Mouse (Mus musculus): Measurements from ENCODE around the gene Ccdc33. TPM values are rescaled to one million over a fixed set of nuclear protein-coding genes. Genes with fewer than 3 reads are reported as not detected.

Ccdc33 gene
- polyA plus RNA-seq, 1 experiment from 2014 or later = 0.27 TPM

DNA sequence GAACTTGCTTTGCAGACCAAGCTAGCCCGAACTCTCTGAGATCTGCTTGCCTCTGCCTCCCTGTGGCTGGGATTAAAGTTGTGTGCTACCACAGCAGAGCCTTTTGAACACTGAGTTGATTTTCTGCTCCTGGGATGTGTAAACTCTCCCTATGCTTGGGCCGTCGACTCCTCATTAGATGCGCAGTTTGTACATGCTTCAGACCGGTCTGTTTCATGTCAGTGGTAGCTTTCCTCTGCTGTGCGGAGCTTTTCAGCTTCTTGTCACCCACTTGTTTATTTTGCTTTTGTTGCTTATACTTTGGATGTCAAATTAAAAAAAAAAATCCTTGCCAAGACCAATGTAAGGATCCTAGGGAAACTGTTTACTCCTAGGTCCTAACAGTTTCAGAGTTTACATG, 22.6 kb downstream of the Ccdc33 start:
- Histone ChIP-seq H3K4me2 (ENCODE audit: low read length) (no peak overlapping the region), H3K4me3 (ENCODE audit: low read depth, low read length) (no peak overlapping the region), H3K9ac (ENCODE audit: low read length) (no peak overlapping the region), H3K9me3 (ENCODE audit: control insufficient read depth, low read length) (no peaks in the 10 kb centered on the region), H3K36me3 (ENCODE audit: control insufficient read depth, insufficient read depth, low read length) (no peaks in the 10 kb centered on the region), H3K27ac (ENCODE audit: low read depth) (peak overlapping the region; percentile 22; the same call in 1 of the 2 replicates), H3K27me3 (replicated peaks; ENCODE audit: control insufficient read depth, insufficient read depth, low read length) (no peaks in the 10 kb centered on the region), H3K4me1 (replicated peaks; ENCODE audit: control insufficient read depth, insufficient read depth, low read length) (peaks cover 9% of the 10 kb centered on the region)
- DNase-seq (ENCODE audit: low spot score) (no peak), ATAC-seq (replicated peaks; ENCODE audit: low FRiP score, low TSS enrichment, low read depth) (no peak)
- 47% methylated on average over 6 of the region's 6 CpGs for WGBS

DNA sequence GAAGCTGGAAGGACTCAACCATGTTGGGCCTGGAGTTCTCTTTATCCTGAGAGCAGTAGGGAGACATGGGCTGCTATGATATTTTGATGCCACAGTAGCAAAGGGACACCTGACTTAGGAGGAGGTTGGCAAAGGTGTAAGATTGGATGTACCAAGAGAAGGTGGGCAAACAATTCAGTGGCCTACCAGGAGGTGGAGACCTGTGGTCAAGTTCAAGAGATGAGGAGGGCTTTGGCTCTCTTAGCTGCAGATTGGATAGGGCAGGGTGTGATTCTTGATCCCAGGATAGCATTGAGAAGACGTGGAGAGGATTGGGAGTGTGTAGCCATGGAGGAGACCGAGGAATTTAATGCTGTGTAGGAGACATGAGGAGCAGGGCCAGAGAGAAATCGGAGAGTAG, 24.8 kb downstream of the Ccdc33 start:
- no peak overlapping the region for H3K9ac ChIP-seq (ENCODE audit: low read length)
- no peaks in the 10 kb centered on the region for H3K9me3 ChIP-seq (ENCODE audit: control insufficient read depth, low read length)
- no peaks in the 10 kb centered on the region for H3K36me3 ChIP-seq (ENCODE audit: control insufficient read depth, insufficient read depth, low read length)
- H3K4me3 ChIP-seq (ENCODE audit: low read depth, low read length) = no peak overlapping the region
- DNase-seq (ENCODE audit: low spot score) (no peak), ATAC-seq (replicated peaks; ENCODE audit: low FRiP score, low TSS enrichment, low read depth) (no peak)
- H3K27ac ChIP-seq (ENCODE audit: low read depth) = no peak overlapping the region
- 81% methylated on average over 3 of the region's 3 CpGs for WGBS
- H3K4me2 ChIP-seq (ENCODE audit: low read length) = no peak overlapping the region
- H3K4me1 ChIP-seq (replicated peaks; ENCODE audit: control insufficient read depth, insufficient read depth, low read length) = peaks cover 9% of the 10 kb centered on the region
- H3K27me3 ChIP-seq (replicated peaks; ENCODE audit: control insufficient read depth, insufficient read depth, low read length) = no peaks in the 10 kb centered on the region

DNA sequence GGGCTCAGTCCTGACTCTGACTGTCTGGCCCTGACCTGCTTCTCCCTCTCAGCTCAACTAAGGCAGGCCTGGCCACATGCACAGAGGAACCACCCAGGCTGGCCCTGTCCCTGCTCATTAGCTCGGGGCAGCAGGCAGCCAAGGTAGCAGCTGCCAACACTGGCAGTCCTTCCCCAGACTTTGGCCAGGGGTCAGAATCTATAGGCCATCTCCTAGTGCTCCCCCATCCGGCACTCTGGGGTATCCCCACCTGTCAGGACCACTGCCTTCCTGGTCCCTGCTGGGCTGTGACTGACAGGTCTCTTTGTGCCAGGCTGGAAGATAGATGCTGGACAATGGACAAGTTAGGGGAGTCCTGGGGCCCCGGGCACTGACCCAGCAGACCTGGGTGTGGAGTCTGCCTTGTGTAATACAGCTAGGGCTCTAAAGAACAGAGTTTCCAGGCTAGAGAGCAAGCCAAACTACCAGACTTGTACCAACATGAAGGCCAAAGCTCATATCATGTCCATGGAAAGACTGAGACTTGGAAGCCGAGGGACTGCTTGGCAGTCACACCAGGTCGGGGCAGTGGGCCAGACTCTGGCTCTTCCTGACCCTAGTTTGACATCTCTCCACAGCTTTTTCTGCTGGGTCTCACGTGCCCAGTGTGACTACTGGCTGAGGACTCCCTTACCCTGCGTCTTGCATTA, 25.9 kb downstream of the Ccdc33 start:
- Histone ChIP-seq H3K9ac (ENCODE audit: low read length) (no peak overlapping the region), H3K9me3 (ENCODE audit: control insufficient read depth, low read length) (no peaks in the 10 kb centered on the region), H3K36me3 (ENCODE audit: control insufficient read depth, insufficient read depth, low read length) (no peaks in the 10 kb centered on the region), H3K4me1 (replicated peaks; ENCODE audit: control insufficient read depth, insufficient read depth, low read length) (peaks cover 9% of the 10 kb centered on the region), H3K4me2 (ENCODE audit: low read length) (no peak overlapping the region), H3K27me3 (replicated peaks; ENCODE audit: control insufficient read depth, insufficient read depth, low read length) (no peaks in the 10 kb centered on the region), H3K27ac (ENCODE audit: low read depth) (no peak overlapping the region), H3K4me3 (ENCODE audit: low read depth, low read length) (no peak overlapping the region)
- no peak for ATAC-seq (replicated peaks; ENCODE audit: low FRiP score, low TSS enrichment, low read depth)
- WGBS = 72% methylated on average over 7 of the region's 7 CpGs
- no peak for DNase-seq (ENCODE audit: low spot score)

- Histone ChIP-seq H3K27me3 (replicated peaks; ENCODE audit: control insufficient read depth, insufficient read depth, low read length) (no peaks in the 10 kb centered on the region), H3K36me3 (ENCODE audit: control insufficient read depth, insufficient read depth, low read length) (no peaks in the 10 kb centered on the region), H3K9ac (ENCODE audit: low read length) (no peak overlapping the region), H3K9me3 (ENCODE audit: control insufficient read depth, low read length) (no peaks in the 10 kb centered on the region), H3K4me1 (replicated peaks; ENCODE audit: control insufficient read depth, insufficient read depth, low read length) (peaks cover 9% of the 10 kb centered on the region), H3K4me3 (ENCODE audit: low read depth, low read length) (no peak overlapping the region), H3K27ac (ENCODE audit: low read depth) (no peak overlapping the region), H3K4me2 (ENCODE audit: low read length) (no peak overlapping the region)
- 42% methylated on average over 4 of the region's 4 CpGs for WGBS
- DNase-seq (ENCODE audit: low spot score) (no peak), ATAC-seq (replicated peaks; ENCODE audit: low FRiP score, low TSS enrichment, low read depth) (no peak)
Observed at GRCm38 (mm10) chr9:58091623-58092425, 26.8 kb downstream of the Ccdc33 start.

DNA sequence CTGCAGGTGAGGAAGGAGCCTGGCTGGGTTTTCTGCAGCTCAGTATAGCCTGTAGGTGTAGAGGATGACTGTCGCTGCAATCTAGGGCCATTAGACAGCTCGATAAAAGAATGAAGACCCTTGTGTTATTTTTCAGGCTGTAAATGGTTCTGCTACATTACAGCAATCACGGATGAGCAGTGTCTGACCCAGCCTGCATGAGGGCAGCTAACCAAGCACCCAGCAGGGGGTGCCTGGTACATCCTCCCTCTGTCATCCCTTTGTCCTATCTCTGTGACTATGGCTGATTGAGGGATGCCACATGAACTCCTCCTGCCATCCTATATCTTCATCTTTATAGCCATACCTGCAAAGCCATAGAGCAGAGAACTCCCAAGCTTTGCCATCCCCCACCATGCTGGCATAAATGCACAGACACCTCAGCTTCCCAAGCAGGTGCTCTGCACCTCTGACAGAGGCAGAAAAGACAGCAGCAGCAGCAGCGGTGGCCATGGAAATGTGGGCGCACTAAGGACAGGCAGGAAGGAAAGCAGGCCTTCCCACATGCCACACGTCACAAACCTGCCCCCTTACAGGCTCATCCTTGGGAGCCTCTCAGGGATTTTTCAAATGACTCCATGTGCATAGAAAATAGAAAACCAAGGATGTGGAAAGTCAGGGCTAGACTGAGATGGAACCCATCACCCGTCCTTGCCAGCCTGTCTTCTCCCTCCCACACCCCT, 31.2 kb downstream of the Ccdc33 start:
- Histone ChIP-seq H3K4me3 (ENCODE audit: low read depth, low read length) (no peak overlapping the region), H3K9me3 (ENCODE audit: control insufficient read depth, low read length) (no peaks in the 10 kb centered on the region), H3K4me1 (replicated peaks; ENCODE audit: control insufficient read depth, insufficient read depth, low read length) (peaks cover 20% of the 10 kb centered on the region), H3K4me2 (ENCODE audit: low read length) (no peak overlapping the region), H3K36me3 (ENCODE audit: control insufficient read depth, insufficient read depth, low read length) (no peaks in the 10 kb centered on the region), H3K27me3 (replicated peaks; ENCODE audit: control insufficient read depth, insufficient read depth, low read length) (no peaks in the 10 kb centered on the region), H3K27ac (ENCODE audit: low read depth) (no peak overlapping the region), H3K9ac (ENCODE audit: low read length) (no peak overlapping the region)
- ATAC-seq (replicated peaks; ENCODE audit: low FRiP score, low TSS enrichment, low read depth) (no peak), DNase-seq (ENCODE audit: low spot score) (no peak)
- 53% methylated on average over 7 of the region's 7 CpGs for WGBS

DNA sequence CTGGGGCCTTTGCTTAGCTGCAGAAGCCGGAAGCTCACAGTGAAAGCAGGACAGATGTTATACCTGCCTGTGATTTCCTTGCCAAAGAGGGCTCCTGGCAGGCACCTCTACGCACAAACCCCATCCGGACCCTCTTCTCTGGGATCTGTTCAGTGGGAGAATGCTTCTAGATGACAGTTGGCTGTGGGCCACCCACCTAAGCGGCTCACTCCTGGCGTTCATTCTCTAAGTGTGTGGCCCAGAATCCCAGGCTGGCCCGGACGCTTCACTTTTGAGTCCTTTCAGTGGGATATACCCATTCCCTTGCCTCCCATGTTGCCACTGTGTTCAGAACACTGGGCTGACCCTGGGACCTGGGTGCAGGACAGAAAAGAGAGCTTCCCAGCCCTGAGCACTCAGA, 31.8 kb downstream of the Ccdc33 start:
- no peak for DNase-seq (ENCODE audit: low spot score)
- no peak for ATAC-seq (replicated peaks; ENCODE audit: low FRiP score, low TSS enrichment, low read depth)
- Histone ChIP-seq H3K4me2 (ENCODE audit: low read length) (no peak overlapping the region), H3K4me3 (ENCODE audit: low read depth, low read length) (no peak overlapping the region), H3K36me3 (ENCODE audit: control insufficient read depth, insufficient read depth, low read length) (no peaks in the 10 kb centered on the region), H3K27ac (ENCODE audit: low read depth) (no peak overlapping the region), H3K27me3 (replicated peaks; ENCODE audit: control insufficient read depth, insufficient read depth, low read length) (no peaks in the 10 kb centered on the region), H3K4me1 (replicated peaks; ENCODE audit: control insufficient read depth, insufficient read depth, low read length) (peaks cover 19% of the 10 kb centered on the region), H3K9ac (ENCODE audit: low read length) (no peak overlapping the region), H3K9me3 (ENCODE audit: control insufficient read depth, low read length) (no peaks in the 10 kb centered on the region)
- WGBS = 44% methylated on average over 7 of the region's 7 CpGs

GRCm38 (mm10) chr9:58086203-58086602, 32.4 kb downstream of the Ccdc33 start:
- peaks cover 14% of the 10 kb centered on the region for H3K4me1 ChIP-seq (replicated peaks; ENCODE audit: control insufficient read depth, insufficient read depth, low read length)
- H3K4me2 ChIP-seq (ENCODE audit: low read length) = no peak overlapping the region
- no peak overlapping the region for H3K27ac ChIP-seq (ENCODE audit: low read depth)
- 34% methylated on average over 9 of the region's 9 CpGs for WGBS
- no peaks in the 10 kb centered on the region for H3K36me3 ChIP-seq (ENCODE audit: control insufficient read depth, insufficient read depth, low read length)
- H3K9me3 ChIP-seq (ENCODE audit: control insufficient read depth, low read length) = no peaks in the 10 kb centered on the region
- ATAC-seq (replicated peaks; ENCODE audit: low FRiP score, low TSS enrichment, low read depth) (no peak), DNase-seq (ENCODE audit: low spot score) (no peak)
- no peaks in the 10 kb centered on the region for H3K27me3 ChIP-seq (replicated peaks; ENCODE audit: control insufficient read depth, insufficient read depth, low read length)
- no peak overlapping the region for H3K4me3 ChIP-seq (ENCODE audit: low read depth, low read length)
- no peak overlapping the region for H3K9ac ChIP-seq (ENCODE audit: low read length)

GRCm38 (mm10) chr9:58085074-58085473, 33.5 kb downstream of the Ccdc33 start:
- H3K9me3 ChIP-seq (ENCODE audit: control insufficient read depth, low read length) = no peaks in the 10 kb centered on the region
- no peak for ATAC-seq (replicated peaks; ENCODE audit: low FRiP score, low TSS enrichment, low read depth)

More at GRCm38 (mm10) chr9:58085074-58085473, 33.5 kb downstream of the Ccdc33 start:
- DNase-seq (ENCODE audit: low spot score) = no peak
- Histone ChIP-seq H3K36me3 (ENCODE audit: control insufficient read depth, insufficient read depth, low read length) (no peaks in the 10 kb centered on the region), H3K9ac (ENCODE audit: low read length) (no peak overlapping the region), H3K4me3 (ENCODE audit: low read depth, low read length) (no peak overlapping the region), H3K4me1 (replicated peaks; ENCODE audit: control insufficient read depth, insufficient read depth, low read length) (peaks cover 14% of the 10 kb centered on the region), H3K27me3 (replicated peaks; ENCODE audit: control insufficient read depth, insufficient read depth, low read length) (no peaks in the 10 kb centered on the region), H3K4me2 (ENCODE audit: low read length) (no peak overlapping the region), H3K27ac (ENCODE audit: low read depth) (no peak overlapping the region)
- WGBS = 44% methylated on average over 2 of the region's 2 CpGs
